Comparison of ENCODE assay signal across 8 mouse cellular contexts in genomic region chr9:62678550-62679155, GRCm38 (mm10). TPM values are rescaled to one million over a fixed set of nuclear protein-coding genes. Genes with fewer than 3 reads are reported as not detected.
A peak's percentile ranks its signal among the peaks of the same experiment; 100 is the strongest.
DNase-seq lines count a peak whose midpoint lies in the region; ATAC-seq and TF ChIP-seq lines count a peak whose summit lies in the region.

No protein-coding gene starts in this region.

- no peak overlapping the region for H3K27ac ChIP-seq in lung, embryonic 14.5 days (ENCODE audit: low read depth)
- H3K27ac ChIP-seq in embryonic fibroblast, embryonic 13.5 days (ENCODE audit: insufficient read depth, low read length), result peak overlapping the region; percentile 2
- peak overlapping the region; percentile 57 for H3K27ac ChIP-seq in limb, embryonic 15.5 days
- no peak overlapping the region for H3K27ac ChIP-seq in stomach, embryonic 15.5 days

- peak overlapping the region; percentile 41 for H3K4me3 ChIP-seq in lung, embryonic 14.5 days (ENCODE audit: low read depth, low read length)
- peak overlapping the region; percentile 72 for H3K4me3 ChIP-seq in embryonic fibroblast, embryonic 13.5 days (ENCODE audit: insufficient read depth, low read length)
- H3K4me3 ChIP-seq in limb, embryonic 15.5 days, result peak overlapping the region; percentile 50
- H3K4me3 ChIP-seq in stomach, embryonic 15.5 days (replicated peaks), result peak overlapping the region; percentile 46

- ATAC-seq in lung, embryonic 14.5 days (ENCODE audit: insufficient read depth), result peak; percentile 31; the same call in 1 of the 2 replicates
- no peak; the same call in 1 of the 2 replicates for ATAC-seq in limb, embryonic 15.5 days (ENCODE audit: insufficient number of reproducible peaks, low FRiP score, low TSS enrichment, low read depth)
- ATAC-seq in stomach, embryonic 15.5 days (ENCODE audit: insufficient read depth, low FRiP score, low read depth), result no peak
- no peak for ATAC-seq in erythroid progenitor cell, adult 5-6 weeks (replicated peaks; ENCODE audit: low FRiP score, poor library complexity, severe bottlenecking)

- intact Hi-C loops in heart, postnatal 10 days (cut with DNase I), result no loop called here

- peaks cover 26% of the 10 kb centered on the region for H3K27me3 ChIP-seq in lung, embryonic 14.5 days (ENCODE audit: insufficient read depth, low read length)
- H3K27me3 ChIP-seq in limb, embryonic 15.5 days, result peaks cover 33% of the 10 kb centered on the region
- peaks cover 30% of the 10 kb centered on the region for H3K27me3 ChIP-seq in stomach, embryonic 15.5 days (replicated peaks)

- peak overlapping the region; percentile 94 for H3K4me2 ChIP-seq in lung, embryonic 14.5 days
- peak overlapping the region; percentile 89 for H3K4me2 ChIP-seq in limb, embryonic 15.5 days
- H3K4me2 ChIP-seq in stomach, embryonic 15.5 days, result peak overlapping the region; percentile 95

- H3K9ac ChIP-seq in lung, embryonic 14.5 days, result peak overlapping the region; percentile 31; the same call in 1 of the 2 replicates
- H3K9ac ChIP-seq in limb, embryonic 15.5 days, result peak overlapping the region; percentile 54
- no peak overlapping the region for H3K9ac ChIP-seq in stomach, embryonic 15.5 days

- no peak for TF ChIP-seq CTCF in lung, embryonic 14.5 days (IDR thresholded peaks at IDR 0.05; ENCODE audit: low read depth)
- no peak for TF ChIP-seq CTCF in embryonic fibroblast, embryonic 13.5 days (IDR thresholded peaks at IDR 0.05; ENCODE audit: borderline replicate concordance, insufficient read depth, low read length)

- WGBS in lung, embryonic 14.5 days, result 7% methylated on average over 22 of the region's 22 CpGs
- 8% methylated on average over 22 of the region's 22 CpGs for WGBS in limb, embryonic 15.5 days
- WGBS in stomach, embryonic 15.5 days, result 10% methylated on average over 22 of the region's 22 CpGs

- TF ChIP-seq POLR2A in embryonic fibroblast, embryonic 13.5 days (IDR thresholded peaks at IDR 0.05; ENCODE audit: low read depth, low read length), result no peak; the same call in 1 of the 2 replicates

- no peaks in the 10 kb centered on the region for H3K36me3 ChIP-seq in lung, embryonic 14.5 days (ENCODE audit: insufficient read depth)
- no peaks in the 10 kb centered on the region for H3K36me3 ChIP-seq in limb, embryonic 15.5 days
- H3K36me3 ChIP-seq in stomach, embryonic 15.5 days, result no peaks in the 10 kb centered on the region

- H3K9me3 ChIP-seq in lung, embryonic 14.5 days (ENCODE audit: low read depth, low read length), result no peaks in the 10 kb centered on the region
- no peaks in the 10 kb centered on the region for H3K9me3 ChIP-seq in limb, embryonic 15.5 days
- no peaks in the 10 kb centered on the region for H3K9me3 ChIP-seq in stomach, embryonic 15.5 days

- peaks cover 9% of the 10 kb centered on the region for H3K4me1 ChIP-seq in lung, embryonic 14.5 days (ENCODE audit: insufficient read depth)
- H3K4me1 ChIP-seq in embryonic fibroblast, embryonic 13.5 days (ENCODE audit: control insufficient read depth, insufficient read depth, low read length), result no peaks in the 10 kb centered on the region
- H3K4me1 ChIP-seq in limb, embryonic 15.5 days, result peaks cover 27% of the 10 kb centered on the region
- H3K4me1 ChIP-seq in stomach, embryonic 15.5 days, result peaks cover 16% of the 10 kb centered on the region

- DNase-seq in lung, embryonic 14.5 days, result peak; percentile 44
- DNase-seq in lung, postnatal 10 days, result no peak
- DNase-seq in heart, postnatal 10 days, result peak; percentile 49 to 52
- no peak for DNase-seq in testis, postnatal 14 days (ENCODE audit: low spot score)

RNA-seq across cellular contexts. Expression of gene Itga11, which starts 1.0 kb away (rescaled TPM):
- polyA plus RNA-seq in lung, embryonic 14.5 days (2014; fragmentation: Nextera tagmentation; extraction: Ambion mirVana), result 0.49 and 0.51 TPM in 2 replicates
- polyA plus RNA-seq in embryonic fibroblast, embryonic 13.5 days (2011; ENCODE audit: insufficient read length, low read depth, missing spikeins), result 139 and 166 TPM in 2 replicates
- total RNA-seq in heart, postnatal 10 days (2021), result 1 to 10 TPM; 1.4 to 1.5 TPM
- polyA plus RNA-seq in limb, embryonic 15.5 days (2015; fragmentation: Nextera tagmentation; extraction: Ambion mirVana), result 11.2 and 12.2 TPM in 2 replicates
- polyA plus RNA-seq in stomach, embryonic 15.5 days (2015; fragmentation: Nextera tagmentation; extraction: Ambion mirVana), result 1.4 and 2.2 TPM in 2 replicates
- total RNA-seq in erythroid progenitor cell, adult 5-6 weeks (2015; ENCODE audit: low replicate concordance), result not detected in 2 replicates
- total RNA-seq in erythroid progenitor cell, adult 5-6 weeks (2017; ENCODE audit: low replicate concordance), result not detected in 2 replicates

Comparison
In these comparisons a context has a peak if more than half of its experiments do, and no peak if none do; other contexts are left out.
1. DNase-seq: peak in lung, embryonic 14.5 days (single experiment) and heart, postnatal 10 days (2 of 2); none in lung, postnatal 10 days (single experiment) and testis, postnatal 14 days (single experiment).
2. H3K27ac ChIP-seq: peak in embryonic fibroblast, embryonic 13.5 days (single experiment) and limb, embryonic 15.5 days (single experiment); none in lung, embryonic 14.5 days (single experiment) and stomach, embryonic 15.5 days (single experiment).
3. RNA of gene Itga11, which starts 1.0 kb away (polyA plus RNA-seq): 139 to 166 TPM in embryonic fibroblast, embryonic 13.5 days; 11.2 to 12.2 TPM in limb, embryonic 15.5 days, 1.4 to 2.2 TPM in stomach, embryonic 15.5 days and 0.49 to 0.51 TPM in lung, embryonic 14.5 days; every median in the first group is over 10 times any median in the second.
4. Peak in every context shown above with its lines, with median percentiles within 50 percentile points of each other: H3K4me2 ChIP-seq and H3K4me3 ChIP-seq.